8 mouse cellular contexts compared by ENCODE assay signal in the genomic region with DNA sequence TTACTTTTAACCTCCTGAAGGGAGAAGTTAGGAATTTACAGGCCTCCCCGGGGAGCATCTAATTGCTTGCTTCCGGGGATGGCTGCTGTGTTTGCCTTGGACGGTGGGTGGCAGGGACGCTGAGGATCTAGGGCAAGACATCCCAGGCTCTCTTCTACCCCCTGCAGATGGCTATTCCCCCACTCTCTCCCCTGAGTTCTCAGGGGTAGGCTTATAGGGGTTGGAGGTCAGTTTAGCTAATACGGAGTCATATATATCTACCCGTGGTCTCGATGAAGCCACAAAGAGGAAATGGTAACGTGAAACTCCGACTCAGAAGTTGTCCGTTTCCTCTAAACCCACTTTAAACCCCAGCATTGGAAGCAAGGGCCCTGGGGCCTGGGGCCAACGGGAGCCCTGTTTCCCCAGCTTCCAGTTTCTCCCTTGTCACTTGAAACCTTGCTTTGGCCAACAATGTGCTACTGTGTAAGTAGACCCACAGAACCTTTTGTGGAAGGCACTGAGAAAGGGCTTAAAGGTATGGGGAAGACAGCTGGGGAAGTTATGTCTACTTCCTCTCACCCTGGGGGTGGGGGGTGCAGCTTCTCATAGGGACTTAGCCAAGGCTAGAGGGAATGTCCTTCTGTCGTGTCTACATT.
DNase-seq lines count a peak whose midpoint lies in the region; ATAC-seq lines count a peak whose summit lies in the region.

No protein-coding gene starts in this region.

- ATAC-seq in lung, embryonic 16.5 days (ENCODE audit: low read depth), result peak; percentile 48
- no peak for ATAC-seq in embryonic facial prominence, embryonic 13.5 days (ENCODE audit: insufficient number of reproducible peaks, insufficient read depth, low FRiP score, low TSS enrichment, low read depth)
- peak; percentile 58; the same call in 1 of the 2 replicates for ATAC-seq in intestine, embryonic 15.5 days
- ATAC-seq in neural tube, embryonic 14.5 days (ENCODE audit: low read depth), result peak; percentile 58; the same call in 1 of the 2 replicates

- WGBS in lung, embryonic 16.5 days, result 13% methylated on average over 12 of the region's 12 CpGs
- WGBS in embryonic facial prominence, embryonic 13.5 days, result 4% methylated on average over 12 of the region's 12 CpGs
- WGBS in intestine, embryonic 15.5 days, result 15% methylated on average over 12 of the region's 12 CpGs
- 14% methylated on average over 12 of the region's 12 CpGs for WGBS in neural tube, embryonic 14.5 days

- no peak for DNase-seq in lung, postnatal 14 days
- no peak for DNase-seq in urinary bladder, adult 18-20 months (ENCODE audit: low spot score in 2 of 2)
- DNase-seq in right cerebral cortex, postnatal 10 days (ENCODE audit: low spot score in 2 of 2), result no peak
- DNase-seq in frontal cortex, postnatal 25 days (ENCODE audit: low spot score in 2 of 2), result no peak

- no peak overlapping the region; the same call in 1 of the 2 replicates for H3K9ac ChIP-seq in lung, embryonic 16.5 days (ENCODE audit: low read length)
- no peak overlapping the region for H3K9ac ChIP-seq in embryonic facial prominence, embryonic 13.5 days
- H3K9ac ChIP-seq in intestine, embryonic 15.5 days, result no peak overlapping the region
- H3K9ac ChIP-seq in neural tube, embryonic 14.5 days (replicated peaks; ENCODE audit: low read depth, low read length), result no peak overlapping the region

- peaks cover 25% of the 10 kb centered on the region for H3K4me1 ChIP-seq in lung, embryonic 16.5 days (replicated peaks; ENCODE audit: control insufficient read depth, insufficient read depth, low read length)
- peaks cover 42% of the 10 kb centered on the region for H3K4me1 ChIP-seq in embryonic facial prominence, embryonic 13.5 days
- H3K4me1 ChIP-seq in intestine, embryonic 15.5 days (replicated peaks), result peaks cover 23% of the 10 kb centered on the region
- H3K4me1 ChIP-seq in neural tube, embryonic 14.5 days (ENCODE audit: control insufficient read depth, insufficient read depth, low read length), result peaks cover 17% of the 10 kb centered on the region

- no peak overlapping the region for H3K4me2 ChIP-seq in lung, embryonic 16.5 days (ENCODE audit: low read depth, low read length)
- H3K4me2 ChIP-seq in embryonic facial prominence, embryonic 13.5 days, result peak overlapping the region; percentile 48
- peak overlapping the region; percentile 37; the same call in 1 of the 2 replicates for H3K4me2 ChIP-seq in intestine, embryonic 15.5 days (replicated peaks)
- H3K4me2 ChIP-seq in neural tube, embryonic 14.5 days (ENCODE audit: low read depth, low read length), result peak overlapping the region; percentile 11; the same call in 1 of the 2 replicates

- no peaks in the 10 kb centered on the region for H3K27me3 ChIP-seq in lung, embryonic 16.5 days (ENCODE audit: control insufficient read depth, insufficient read depth, low read depth, low read length)
- peaks cover 27% of the 10 kb centered on the region for H3K27me3 ChIP-seq in embryonic facial prominence, embryonic 13.5 days
- no peaks in the 10 kb centered on the region for H3K27me3 ChIP-seq in intestine, embryonic 15.5 days (replicated peaks)
- H3K27me3 ChIP-seq in neural tube, embryonic 14.5 days (ENCODE audit: control insufficient read depth, insufficient read depth, low read length), result peaks cover 27% of the 10 kb centered on the region

- no peaks in the 10 kb centered on the region for H3K9me3 ChIP-seq in lung, embryonic 16.5 days (ENCODE audit: control insufficient read depth, low read length)
- H3K9me3 ChIP-seq in embryonic facial prominence, embryonic 13.5 days, result no peaks in the 10 kb centered on the region
- no peaks in the 10 kb centered on the region for H3K9me3 ChIP-seq in intestine, embryonic 15.5 days
- no peaks in the 10 kb centered on the region for H3K9me3 ChIP-seq in neural tube, embryonic 14.5 days (ENCODE audit: control insufficient read depth, low read length)

- H3K36me3 ChIP-seq in lung, embryonic 16.5 days (ENCODE audit: control insufficient read depth, insufficient read depth, low read length), result no peaks in the 10 kb centered on the region
- no peaks in the 10 kb centered on the region for H3K36me3 ChIP-seq in embryonic facial prominence, embryonic 13.5 days
- H3K36me3 ChIP-seq in intestine, embryonic 15.5 days, result no peaks in the 10 kb centered on the region
- H3K36me3 ChIP-seq in neural tube, embryonic 14.5 days (ENCODE audit: control insufficient read depth, insufficient read depth, low read length), result no peaks in the 10 kb centered on the region

- peak overlapping the region; percentile 93 for H3K27ac ChIP-seq in lung, embryonic 16.5 days (ENCODE audit: low read length)
- H3K27ac ChIP-seq in embryonic facial prominence, embryonic 13.5 days, result peak overlapping the region; percentile 79
- peak overlapping the region; percentile 85 for H3K27ac ChIP-seq in intestine, embryonic 15.5 days
- H3K27ac ChIP-seq in neural tube, embryonic 14.5 days (ENCODE audit: low read depth, low read length), result no peak overlapping the region

- H3K4me3 ChIP-seq in lung, embryonic 16.5 days (ENCODE audit: low read length), result no peak overlapping the region
- H3K4me3 ChIP-seq in embryonic facial prominence, embryonic 13.5 days, result no peak overlapping the region
- no peak overlapping the region for H3K4me3 ChIP-seq in intestine, embryonic 15.5 days (replicated peaks)
- H3K4me3 ChIP-seq in neural tube, embryonic 14.5 days (ENCODE audit: low read depth, low read length), result no peak overlapping the region
